Mouse (Mus musculus) retina, embryonic 14.5 days (tissue): ENCODE measurements around the gene Cda.

Experiments used
- DNase-seq: peaks from one replicate; pipeline ENCODE4 v3.0.0-alpha.2; 2015; ENCODE audit warnings: low spot score

Cda gene

DNA sequence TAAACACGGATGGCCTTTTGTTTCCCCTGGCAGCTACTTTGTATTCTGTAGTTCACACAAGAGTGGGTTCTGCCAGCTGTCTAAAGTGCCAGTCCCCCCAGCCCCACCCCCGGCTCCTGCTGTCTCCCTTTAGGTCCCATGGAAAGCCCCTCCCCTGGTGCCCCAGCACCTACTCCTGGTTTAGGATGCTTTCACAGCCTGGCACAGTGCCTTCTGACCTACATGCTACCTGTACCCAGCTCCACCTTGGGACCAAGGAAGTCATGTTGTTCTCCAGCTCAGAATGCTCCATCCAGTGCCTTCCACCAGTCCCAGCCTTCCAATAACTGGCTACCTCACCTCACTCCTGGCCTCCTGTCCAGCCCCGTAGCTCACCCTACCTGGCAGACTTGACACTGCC lies 60.8 kb downstream of the Cda start:
- DNase-seq, result no peak

DNA sequence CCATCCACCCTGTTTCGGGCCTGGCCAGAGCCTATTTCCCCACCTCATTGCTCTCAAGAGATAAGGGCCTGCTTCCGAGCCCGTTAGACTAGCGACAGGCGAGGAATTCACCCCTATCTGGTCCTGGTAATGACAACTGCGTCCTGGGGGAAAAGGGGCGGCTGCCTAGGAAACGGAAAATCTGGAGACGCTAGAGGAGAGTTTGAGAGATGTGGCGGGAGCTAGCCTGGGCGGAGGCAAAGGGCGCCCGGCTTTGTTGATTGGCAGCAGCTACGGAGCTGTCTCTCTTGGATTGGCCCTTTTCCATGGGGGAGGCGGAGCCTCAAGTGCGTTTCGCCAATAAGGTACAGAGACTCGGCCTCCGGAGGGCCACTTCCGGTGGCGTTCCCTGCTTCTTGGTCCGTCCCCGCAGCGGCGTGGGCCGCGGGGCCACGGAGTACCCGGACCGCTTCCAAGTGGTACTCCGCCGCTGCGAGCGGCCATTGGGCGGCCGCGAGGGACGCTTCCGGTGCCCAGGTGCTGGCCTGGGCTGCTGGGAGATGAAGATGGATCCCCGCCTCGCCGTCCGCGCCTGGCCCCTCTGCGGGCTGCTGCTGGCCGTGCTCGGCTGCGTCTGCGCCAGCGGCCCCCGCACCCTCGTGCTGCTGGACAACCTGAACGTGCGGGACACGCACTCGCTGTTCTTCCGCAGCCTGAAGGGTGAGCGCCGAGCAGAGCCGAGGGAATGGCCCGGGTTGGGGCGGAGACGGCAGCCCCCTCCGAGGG lies 63.3 kb downstream of the Cda start, which contains the start of gene Ddost:
Gene Ddost (plus strand): TSS at position 391 of the 765 bp plus-strand sequence.
- peak; percentile 97 for DNase-seq

DNA sequence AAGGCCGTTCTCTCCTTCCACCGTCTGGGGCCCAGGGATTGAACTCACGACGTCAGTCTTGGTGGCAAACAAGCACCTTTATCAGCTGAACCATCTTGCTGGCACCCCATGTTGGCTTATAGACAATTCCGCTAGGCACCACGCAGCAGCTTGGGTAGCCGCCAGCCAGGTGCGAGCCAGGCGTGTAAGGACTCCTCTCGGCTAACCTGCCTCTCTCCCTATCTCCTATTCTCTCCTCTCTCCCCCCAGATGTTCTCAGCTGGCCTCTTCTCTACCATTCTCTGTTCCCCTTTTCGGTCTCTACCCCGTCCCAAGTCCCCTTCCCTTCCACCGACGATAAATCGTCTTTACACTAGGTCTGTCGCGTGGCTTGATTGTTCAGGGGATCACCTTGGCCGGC lies 64.0 kb downstream of the Cda start:
- no peak for DNase-seq

DNA sequence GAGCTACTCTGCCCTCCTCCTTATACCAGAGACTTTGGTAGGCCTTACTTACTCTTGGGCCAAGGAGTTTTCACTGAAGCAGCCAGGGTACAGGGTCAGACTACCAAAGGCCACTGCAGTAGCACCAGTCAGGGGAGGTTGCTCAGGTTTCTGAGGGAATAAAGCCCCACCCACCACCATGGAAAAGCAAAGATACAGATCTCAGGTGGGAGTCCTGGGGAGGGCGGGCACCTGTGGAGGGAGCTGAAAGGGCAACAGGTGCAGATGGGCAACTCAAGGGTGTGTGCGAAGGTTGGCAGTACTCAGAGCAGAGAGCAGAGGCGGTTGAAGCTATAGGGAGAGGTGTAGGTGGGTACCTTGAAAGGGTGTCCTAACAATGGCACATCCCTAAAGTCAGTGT lies 64.8 kb downstream of the Cda start:
- DNase-seq, result no peak

DNA sequence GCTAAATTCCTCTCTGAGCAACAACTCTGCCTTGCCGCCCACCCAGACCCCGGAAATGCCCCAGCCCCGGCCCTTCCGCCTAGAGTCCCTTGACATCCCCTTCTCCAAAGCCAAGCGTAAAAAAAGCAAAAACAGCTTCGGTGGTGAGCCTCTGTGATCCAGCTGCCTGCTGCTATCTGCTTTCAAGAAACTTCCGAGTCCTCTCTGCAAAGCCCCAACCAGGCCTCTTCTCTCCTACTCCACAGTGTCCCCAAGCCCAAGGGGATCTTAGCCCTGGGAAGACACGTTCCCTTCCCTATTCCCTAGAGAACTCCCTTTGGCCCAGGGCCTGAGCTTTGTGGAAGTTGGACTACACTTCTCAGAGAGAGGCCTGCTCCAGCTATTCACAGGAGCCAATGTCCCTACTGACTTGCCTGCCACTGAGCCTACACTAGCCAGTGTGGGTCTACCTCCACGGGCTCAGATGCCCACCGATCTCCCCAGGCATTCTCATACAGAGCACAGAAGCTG lies 66.5 kb downstream of the Cda start:
- DNase-seq, result no peak

DNA sequence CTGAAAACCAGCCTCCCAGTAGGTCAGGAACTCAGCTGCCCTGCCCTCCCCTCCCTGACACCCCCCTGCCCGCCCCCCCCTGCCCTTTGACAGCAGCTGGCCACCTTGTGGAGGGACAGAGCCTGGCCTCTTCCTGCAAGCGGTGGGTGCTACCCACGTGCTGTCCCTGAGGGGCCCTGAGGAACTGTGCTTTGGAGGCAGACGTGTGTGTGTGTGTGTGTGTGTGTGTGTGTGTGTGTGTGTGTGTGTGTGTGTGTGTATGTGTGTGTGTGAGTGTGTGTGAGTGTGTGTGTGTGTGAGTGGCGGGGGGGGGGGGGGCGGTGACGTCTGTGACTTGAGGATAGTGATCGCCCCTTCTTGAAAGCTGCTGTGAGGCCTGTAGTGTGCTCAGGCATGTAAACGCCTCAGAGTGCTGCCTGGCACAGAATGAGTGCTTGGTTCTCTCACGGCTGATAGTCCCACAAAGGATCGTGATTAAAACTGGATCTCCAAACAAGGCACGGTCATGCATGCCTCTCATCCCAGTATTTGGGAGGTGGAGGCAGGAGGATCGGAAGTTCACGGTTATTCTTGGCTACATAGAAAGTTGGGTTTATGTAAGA lies 73.7 kb downstream of the Cda start:
- DNase-seq, result no peak

DNA sequence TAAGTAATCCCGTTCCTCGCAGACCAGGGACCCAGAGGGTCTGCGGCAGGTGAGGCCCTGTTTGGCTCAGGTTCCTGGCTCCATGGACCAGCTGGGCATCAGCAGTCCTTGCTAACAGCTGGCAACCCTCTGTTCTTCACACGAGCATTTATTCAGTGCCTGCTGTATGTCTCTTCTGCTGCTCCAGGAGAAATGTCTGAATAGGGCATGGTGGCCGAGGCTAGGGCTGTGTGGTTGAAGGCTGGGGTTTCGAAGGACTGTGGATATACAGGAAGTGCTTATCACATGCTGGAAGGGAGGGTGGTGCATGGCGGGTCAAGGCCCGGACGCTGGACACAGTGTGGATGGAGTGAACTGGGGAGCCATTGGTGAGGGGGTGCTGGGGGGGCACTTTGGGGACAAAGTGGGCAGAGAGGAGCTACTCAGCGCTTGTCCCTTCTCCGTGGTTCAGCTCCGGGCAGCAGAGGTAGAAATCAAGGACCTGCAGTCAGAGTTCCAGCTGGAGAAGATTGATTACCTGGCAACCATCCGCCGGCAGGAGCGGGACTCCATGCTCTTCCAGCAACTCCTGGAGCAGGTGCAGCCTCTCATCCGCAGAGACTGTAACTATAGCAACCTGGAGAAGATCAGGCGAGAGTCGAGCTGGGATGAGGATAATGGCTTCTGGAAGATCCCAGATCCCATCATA lies 74.4 kb downstream of the Cda start:
- DNase-seq, result no peak

- no peak for DNase-seq
Measured at GRCm38 (mm10) chr4:138292028-138292427, 75.8 kb downstream of the Cda start.

DNA sequence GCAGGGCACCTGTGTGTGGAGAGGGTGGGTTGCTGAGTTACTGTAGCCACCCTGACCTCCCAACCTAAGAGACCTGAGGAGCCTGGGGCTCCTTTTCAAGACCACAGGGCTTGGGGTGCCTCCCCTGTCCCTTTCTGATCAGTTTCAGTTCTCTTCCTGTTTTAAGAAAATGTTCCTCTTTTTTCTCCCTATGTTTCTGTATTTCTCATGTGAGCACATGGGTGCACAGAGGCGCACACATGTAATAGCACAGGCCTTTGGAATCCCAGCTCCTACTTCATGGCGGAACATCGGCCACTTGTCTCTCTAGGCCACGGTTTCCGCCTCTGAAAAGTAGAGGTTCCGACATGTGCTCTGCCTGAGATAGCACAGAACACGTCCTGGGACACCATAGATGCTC lies 79.1 kb downstream of the Cda start:
- no peak for DNase-seq
